Comparison of ENCODE assay signal across 1 mouse cellular context in genomic region chr11:102475027-102475426, GRCm38 (mm10).
TF ChIP-seq lines count a peak whose summit lies in the region.

No protein-coding gene starts in this region.

TF ChIP-seq in MEL, 35 proteins besides CTCF, POLR2A, EP300 and RAD21 (continued from another document):
- no peak for TF ChIP-seq BHLHE40 (IDR thresholded peaks at IDR 0.05; ENCODE audit: borderline replicate concordance, low read depth, low read length)
- TF ChIP-seq TAL1 (IDR thresholded peaks at IDR 0.05; ENCODE audit: low read length), result peak; percentile 23; the same call in 1 of the 2 replicates
- no peak for TF ChIP-seq ZMIZ1 (IDR thresholded peaks at IDR 0.05; ENCODE audit: low read depth, low read length)
- no peak for TF ChIP-seq MYB (IDR thresholded peaks at IDR 0.05; ENCODE audit: low read depth, low read length)
- TF ChIP-seq CHD1 (IDR thresholded peaks at IDR 0.05; ENCODE audit: low read depth, low read length), result no peak
- peak; percentile 50; the same call in 1 of the 2 replicates for TF ChIP-seq GATA1 (IDR thresholded peaks at IDR 0.05; ENCODE audit: low read depth, low read length)
- TF ChIP-seq POLR2AphosphoS2 (IDR thresholded peaks at IDR 0.05; ENCODE audit: low read length), result no peak
